Mouse (Mus musculus): ENCODE data around the gene Cnrip1. TPM values are rescaled to one million over a fixed set of nuclear protein-coding genes. Genes with fewer than 3 reads are reported as not detected.
A peak's percentile ranks its signal among the peaks of the same experiment; 100 is the strongest.
"Not testable (repeated sequence)": the region's sequence is repeated elsewhere in the genome, so short reads cannot be mapped to it uniquely, and the experiment has no call there.

Gene Cnrip1
- 22.2 and 24.0 TPM in 2 replicates for polyA plus RNA-seq (2015; fragmentation: Nextera tagmentation; extraction: Ambion mirVana)

DNA sequence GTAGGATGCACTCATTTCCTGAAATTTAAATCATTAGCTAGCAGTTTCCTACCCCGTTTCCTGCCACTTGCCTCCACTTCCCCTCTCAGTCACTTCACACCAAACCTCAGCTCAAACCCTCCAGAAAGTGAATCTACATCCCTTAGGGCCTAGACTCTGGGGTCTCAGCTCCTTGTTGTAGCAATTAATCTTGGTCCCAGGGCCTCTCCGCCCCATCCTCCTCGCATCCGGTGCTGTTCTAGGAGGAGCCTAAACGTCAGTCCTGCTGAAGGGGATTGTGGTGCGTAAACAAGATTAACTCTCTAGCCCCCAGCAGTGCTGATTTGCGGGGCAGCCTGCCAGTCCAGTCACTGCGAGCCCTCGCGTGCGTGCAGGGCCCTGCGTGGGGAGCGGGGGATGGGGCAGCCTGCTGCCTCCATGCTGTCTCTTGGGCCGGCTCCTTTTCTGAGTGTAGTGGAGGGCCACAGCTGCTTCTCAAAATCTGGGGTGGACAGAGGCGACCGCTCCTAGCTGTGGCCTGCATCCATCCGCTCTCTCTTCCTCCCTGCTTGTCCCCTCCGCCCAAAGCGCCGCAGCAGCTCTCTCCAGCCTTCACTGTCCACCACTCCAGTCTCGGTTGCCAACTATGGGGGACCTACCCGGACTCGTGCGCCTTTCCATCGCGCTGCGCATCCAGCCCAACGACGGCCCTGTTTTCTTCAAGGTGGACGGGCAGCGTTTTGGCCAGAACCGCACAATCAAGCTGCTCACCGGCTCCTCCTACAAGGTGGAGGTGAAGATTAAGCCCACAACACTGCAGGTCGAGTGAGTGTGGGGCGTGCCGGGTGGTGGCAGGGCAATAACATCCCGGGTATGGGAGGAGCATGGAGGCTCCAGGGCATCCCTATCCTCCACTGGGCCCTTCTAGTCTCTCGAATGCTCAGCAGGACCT lies at the start of gene Cnrip1, which contains the start of gene Plek:
TSS of gene Cnrip1 (plus strand) at position 42 of the 931 bp plus-strand sequence.
TSS of gene Plek (minus strand) at position 837 of the 931 bp plus-strand sequence.
- H3K9me3 ChIP-seq (ENCODE audit: low read length): no peaks in the 10 kb centered on the region
- TF ChIP-seq EP300 (IDR thresholded peaks at IDR 0.05): no peak
- TF ChIP-seq CTCF (IDR thresholded peaks at IDR 0.05): no peak
- ATAC-seq (peak; percentile 95), DNase-seq (ENCODE audit: low spot score) (peak; percentile 76)
- H3K27ac ChIP-seq (ENCODE audit: low read length): peak within 1 kb of the TSS; percentile 55
- H3K9ac ChIP-seq (replicated peaks; ENCODE audit: low read depth): peak within 1 kb of the TSS; percentile 56
- H3K4me1 ChIP-seq (ENCODE audit: insufficient read depth, low read depth, low read length): 0 out of 2 replicates have a peak, but pooled peaks cover 4% of the 10 kb centered on the region
- H3K4me3 ChIP-seq (ENCODE audit: low read depth, low read length): peak within 1 kb of the TSS; percentile 55
- H3K36me3 ChIP-seq (ENCODE audit: insufficient read depth, low read length): no peaks in the 10 kb centered on the region
- H3K27me3 ChIP-seq (replicated peaks; ENCODE audit: insufficient read depth, low read length): no peaks in the 10 kb centered on the region
- H3K4me2 ChIP-seq (replicated peaks; ENCODE audit: low read depth, low read length): peak within 1 kb of the TSS; percentile 66
- 2% methylated on average over 38 of the region's 38 CpGs for WGBS

DNA sequence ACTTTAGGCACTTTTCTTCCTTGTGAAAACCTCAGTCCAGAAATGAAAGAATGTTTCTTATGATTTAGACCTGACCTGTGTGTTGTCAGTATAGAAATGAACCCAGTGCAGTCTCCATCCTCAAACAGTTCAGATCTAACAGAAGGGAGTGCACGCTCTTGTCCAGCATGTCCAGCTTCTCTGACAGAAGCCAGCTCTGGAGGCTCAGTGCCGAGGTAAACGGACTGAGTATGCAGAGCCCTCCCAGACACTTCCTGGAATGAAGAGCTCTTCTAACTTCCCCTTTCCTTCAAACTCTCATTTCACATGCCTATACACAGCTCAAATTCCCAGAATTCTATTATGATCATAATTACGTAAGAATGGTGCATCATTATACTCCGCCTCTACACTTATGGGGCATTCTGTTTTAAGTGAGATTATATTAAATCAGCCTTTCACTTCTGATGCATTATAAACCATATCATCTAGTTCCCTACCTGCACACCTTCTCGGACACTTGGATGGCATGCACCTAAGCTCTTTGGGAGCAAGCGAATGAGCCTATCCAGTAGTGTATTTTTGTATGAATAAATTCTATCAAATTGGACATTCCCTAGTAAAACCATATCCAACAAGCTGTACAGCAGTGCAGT lies 48.5 kb upstream of the Cnrip1 start:
- Histone ChIP-seq H3K4me3 (ENCODE audit: low read depth, low read length) (no peak overlapping the region), H3K9ac (replicated peaks; ENCODE audit: low read depth) (no peak overlapping the region), H3K9me3 (ENCODE audit: low read length) (no peaks in the 10 kb centered on the region), H3K4me1 (ENCODE audit: insufficient read depth, low read depth, low read length) (no peaks in the 10 kb centered on the region), H3K4me2 (replicated peaks; ENCODE audit: low read depth, low read length) (no peak overlapping the region), H3K36me3 (ENCODE audit: insufficient read depth, low read length) (no peaks in the 10 kb centered on the region), H3K27ac (ENCODE audit: low read length) (no peak overlapping the region), H3K27me3 (replicated peaks; ENCODE audit: insufficient read depth, low read length) (no peaks in the 10 kb centered on the region)
- WGBS: 68% methylated on average over 7 of the region's 7 CpGs
- ATAC-seq: peak; percentile 49
- DNase-seq (ENCODE audit: low spot score): peak; percentile 28
- TF ChIP-seq CTCF (IDR thresholded peaks at IDR 0.05): no peak
- no peak for TF ChIP-seq EP300 (IDR thresholded peaks at IDR 0.05)

DNA sequence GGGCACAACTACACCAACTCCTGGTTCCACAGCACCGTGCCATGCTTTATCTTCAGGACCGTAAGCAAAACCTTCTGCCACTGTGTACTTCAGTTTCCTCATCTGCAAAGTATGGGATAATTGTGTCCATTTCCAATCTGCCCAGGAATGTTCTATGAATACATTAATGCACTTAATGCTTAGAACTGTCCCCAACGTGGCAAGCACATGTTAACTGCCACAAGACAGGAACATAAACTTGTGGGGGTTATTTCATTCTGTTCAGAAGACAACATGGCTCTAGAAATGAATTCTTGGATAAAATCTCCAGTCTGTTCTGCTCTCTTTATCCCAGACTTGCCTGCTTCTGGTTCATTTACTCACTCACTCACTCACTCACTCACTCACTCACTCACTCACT lies 47.6 kb upstream of the Cnrip1 start:
- TF ChIP-seq EP300 (IDR thresholded peaks at IDR 0.05) (no peak), CTCF (IDR thresholded peaks at IDR 0.05) (no peak)
- H3K27ac ChIP-seq (ENCODE audit: low read length): no peak overlapping the region
- no peaks in the 10 kb centered on the region for H3K9me3 ChIP-seq (ENCODE audit: low read length)
- no peaks in the 10 kb centered on the region for H3K4me1 ChIP-seq (ENCODE audit: insufficient read depth, low read depth, low read length)
- H3K4me2 ChIP-seq (replicated peaks; ENCODE audit: low read depth, low read length): no peak overlapping the region
- H3K9ac ChIP-seq (replicated peaks; ENCODE audit: low read depth): no peak overlapping the region
- no peaks in the 10 kb centered on the region for H3K36me3 ChIP-seq (ENCODE audit: insufficient read depth, low read length)
- DNase-seq (ENCODE audit: low spot score) (no peak), ATAC-seq (no peak)
- H3K4me3 ChIP-seq (ENCODE audit: low read depth, low read length): no peak overlapping the region
- H3K27me3 ChIP-seq (replicated peaks; ENCODE audit: insufficient read depth, low read length): no peaks in the 10 kb centered on the region
- 70% methylated on average over 3 of the region's 3 CpGs for WGBS

DNA sequence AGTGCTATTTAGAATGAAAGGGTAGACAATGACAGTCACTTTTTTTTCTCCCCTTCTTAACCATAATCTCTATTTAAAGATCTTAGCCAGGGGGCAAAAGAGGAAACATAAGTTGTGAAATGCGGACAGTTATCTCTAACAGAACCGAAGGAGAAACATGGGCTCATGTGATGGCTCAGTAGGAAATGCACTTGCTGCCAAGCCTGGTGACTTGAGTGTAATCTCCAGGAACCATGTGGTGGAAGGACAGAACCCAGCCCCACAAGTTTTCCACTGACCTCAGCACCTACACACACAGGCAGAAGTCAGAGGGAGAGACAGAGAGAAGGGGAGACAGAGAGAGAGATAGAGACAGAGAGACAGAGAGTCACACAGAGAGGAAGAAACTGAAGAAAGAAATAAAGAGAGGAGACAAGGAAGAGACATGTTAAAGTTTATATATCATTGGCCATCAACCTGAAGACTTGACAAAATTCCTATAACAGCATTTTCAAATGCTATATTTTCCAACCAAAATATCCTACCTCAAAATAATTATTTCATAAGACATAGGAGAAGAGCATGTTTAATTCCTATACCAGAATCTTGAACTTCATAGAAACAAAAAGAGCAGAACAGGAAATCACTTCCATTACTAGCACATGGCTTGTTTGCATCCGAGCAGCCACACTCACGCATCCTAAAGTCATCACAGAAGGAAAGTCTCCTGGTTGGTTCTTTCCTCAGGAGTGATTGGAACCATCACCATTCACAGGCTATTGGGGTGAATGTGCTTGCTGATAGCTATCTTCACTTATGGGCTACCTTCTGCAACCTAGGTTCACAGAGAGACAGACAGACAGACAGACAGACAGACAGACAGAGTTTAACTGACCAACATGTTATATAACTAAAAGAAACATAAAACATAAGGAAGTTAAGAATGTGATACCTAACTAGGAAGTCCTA lies 46.2 kb upstream of the Cnrip1 start:
- no peak for TF ChIP-seq CTCF (IDR thresholded peaks at IDR 0.05)
- no peak for TF ChIP-seq EP300 (IDR thresholded peaks at IDR 0.05)
- DNase-seq (ENCODE audit: low spot score) (peak; percentile 15), ATAC-seq (no peak)
- Histone ChIP-seq H3K36me3 (ENCODE audit: insufficient read depth, low read length) (no peaks in the 10 kb centered on the region), H3K4me1 (ENCODE audit: insufficient read depth, low read depth, low read length) (no peaks in the 10 kb centered on the region), H3K4me2 (replicated peaks; ENCODE audit: low read depth, low read length) (no peak overlapping the region), H3K27ac (ENCODE audit: low read length) (no peak overlapping the region), H3K9ac (replicated peaks; ENCODE audit: low read depth) (no peak overlapping the region), H3K9me3 (ENCODE audit: low read length) (no peaks in the 10 kb centered on the region), H3K27me3 (replicated peaks; ENCODE audit: insufficient read depth, low read length) (no peaks in the 10 kb centered on the region), H3K4me3 (ENCODE audit: low read depth, low read length) (no peak overlapping the region)
- 48% methylated on average over 4 of the region's 4 CpGs for WGBS

DNA sequence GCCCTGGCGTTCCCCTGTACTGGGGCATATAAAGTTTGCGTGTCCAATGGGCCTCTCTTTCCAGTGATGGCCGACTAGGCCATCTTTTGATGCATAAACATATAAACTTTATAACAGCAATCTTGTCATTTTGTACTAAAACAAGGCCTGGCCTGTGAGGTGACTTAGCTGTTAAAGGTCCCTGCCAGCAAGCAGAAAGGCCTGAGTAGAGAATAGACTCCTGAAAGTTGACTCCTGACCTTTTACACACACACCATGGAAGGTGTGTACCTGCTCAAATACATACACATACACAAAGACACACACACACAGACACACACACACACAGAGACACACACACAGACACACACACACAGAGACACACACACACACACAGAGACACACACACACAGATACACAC lies 44.9 kb upstream of the Cnrip1 start:
- not testable (repeated sequence) for H3K9ac ChIP-seq (replicated peaks; ENCODE audit: low read depth); H3K4me1 ChIP-seq (ENCODE audit: insufficient read depth, low read depth, low read length); H3K4me2 ChIP-seq (replicated peaks; ENCODE audit: low read depth, low read length); H3K36me3 ChIP-seq (ENCODE audit: insufficient read depth, low read length); H3K27ac ChIP-seq (ENCODE audit: low read length); ATAC-seq; H3K4me3 ChIP-seq (ENCODE audit: low read depth, low read length); DNase-seq (ENCODE audit: low spot score); H3K27me3 ChIP-seq (replicated peaks; ENCODE audit: insufficient read depth, low read length); H3K9me3 ChIP-seq (ENCODE audit: low read length)
- WGBS: 93% methylated on average over 2 of the region's 3 CpGs

Data from lung, postnatal 0 days (tissue).